Mouse (Mus musculus): ENCODE data around the gene Gm3448.
"Not testable (repeated sequence)": the region's sequence is repeated elsewhere in the genome, so short reads cannot be mapped to it uniquely, and the experiment has no call there.

Gm3448 gene

DNA sequence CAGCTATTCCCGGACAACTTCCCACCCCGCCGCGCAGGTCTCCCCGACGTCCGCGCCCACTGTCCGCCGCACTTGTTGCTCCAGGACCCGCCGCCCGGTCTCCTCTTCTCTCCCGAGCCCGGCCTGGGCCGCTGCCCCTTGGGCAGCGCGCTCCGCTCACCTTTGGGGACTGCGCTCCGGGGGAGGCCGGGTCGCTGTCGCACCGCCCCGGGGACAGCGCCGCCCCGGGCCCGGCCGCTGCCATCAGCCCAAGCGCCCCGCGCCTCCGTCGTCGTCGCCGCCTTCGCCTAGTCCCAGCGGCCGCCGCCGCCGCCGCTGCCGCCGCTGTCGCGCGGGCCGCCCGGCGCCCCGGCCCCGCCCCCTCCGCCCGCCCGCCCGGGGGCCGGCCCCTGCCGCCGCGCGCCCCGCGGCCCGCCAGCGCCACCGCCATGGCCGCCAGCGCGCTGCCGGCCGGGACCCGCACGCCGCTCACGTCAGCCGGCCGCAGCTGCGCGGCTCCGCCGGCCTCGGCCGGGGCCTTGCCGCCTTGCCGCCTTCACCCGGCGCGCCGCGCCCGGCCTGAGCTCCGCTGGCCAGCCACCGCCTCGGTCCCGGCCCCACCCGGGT is 80.3 kb downstream of the Gm3448 start, which contains the start of gene Phf10:
Phf10 (minus strand) TSS at position 323 of the 606 bp plus-strand sequence.
- in situ Hi-C loops (cut with MboI) = not testable (repeated sequence)

DNA sequence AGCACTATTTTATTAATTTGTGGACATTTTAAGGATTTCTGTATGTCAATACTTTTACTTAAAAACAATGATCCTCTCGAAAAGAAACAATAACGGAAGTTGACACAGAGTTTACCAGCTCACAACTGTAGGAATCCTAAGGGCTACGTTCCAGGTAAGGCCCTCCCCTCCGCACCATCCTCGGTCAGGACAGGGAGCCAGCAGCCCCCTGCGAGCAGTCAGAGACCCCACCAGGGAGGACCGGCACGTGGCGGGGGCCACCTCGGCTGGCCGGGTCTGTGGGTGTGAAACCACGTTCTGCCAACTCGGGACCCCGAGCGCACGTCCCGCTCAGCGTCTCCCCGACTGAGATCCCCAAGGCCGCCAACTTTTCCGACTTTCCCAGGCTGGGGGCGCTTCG is 80.8 kb downstream of the Gm3448 start:
- in situ Hi-C loops (cut with MboI) = no loop called here

DNA sequence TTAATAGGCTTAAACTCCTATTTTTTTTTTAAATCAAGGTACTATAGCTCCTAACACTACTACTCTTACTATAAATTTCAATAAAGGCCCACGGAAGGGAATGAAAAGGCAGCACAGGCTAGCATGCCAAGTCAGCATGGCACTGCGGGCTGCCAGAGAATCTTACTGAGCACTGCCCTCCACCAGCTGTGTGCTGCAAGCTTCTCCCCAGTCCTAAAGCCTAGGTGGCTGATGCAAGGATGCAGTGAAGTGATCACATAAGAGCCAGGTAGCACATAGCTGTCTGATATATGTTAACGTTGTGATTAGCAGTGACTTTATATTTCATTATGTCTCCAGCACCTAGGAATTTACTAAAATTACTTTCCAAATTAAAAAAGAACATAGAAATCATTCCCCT is 81.4 kb downstream of the Gm3448 start:
- in situ Hi-C loops (cut with MboI) = no loop called here

DNA sequence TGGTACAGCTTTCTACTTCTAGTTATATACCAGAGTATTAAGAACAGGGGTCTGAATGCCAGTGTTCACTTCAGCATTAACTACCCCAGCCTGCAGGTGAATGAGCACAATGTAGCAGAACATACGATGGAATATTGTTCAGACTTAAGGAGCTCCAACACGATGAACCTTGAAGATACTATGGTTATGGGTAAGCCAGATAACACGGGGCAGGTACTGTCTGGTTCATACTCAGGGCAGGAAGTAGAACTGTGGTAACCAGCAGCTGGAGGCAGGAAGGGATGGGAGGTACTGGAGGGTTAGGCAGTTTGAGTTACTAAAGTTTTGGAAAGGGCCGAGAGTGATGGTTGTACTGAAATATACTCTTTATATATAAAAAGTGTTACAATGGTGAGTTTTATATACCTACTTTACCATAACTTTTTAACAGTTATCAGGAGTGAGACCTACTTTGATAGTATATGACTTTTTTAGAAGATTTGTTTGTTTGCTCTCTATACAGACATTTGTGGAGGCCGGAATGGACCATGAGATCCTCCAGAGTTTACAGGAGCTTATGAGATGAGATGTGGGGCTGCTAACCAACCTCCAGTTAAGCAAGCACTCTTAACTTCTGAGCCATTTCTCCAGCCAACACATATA is 82.5 kb downstream of the Gm3448 start:
- in situ Hi-C loops (cut with MboI) = no loop called here

DNA sequence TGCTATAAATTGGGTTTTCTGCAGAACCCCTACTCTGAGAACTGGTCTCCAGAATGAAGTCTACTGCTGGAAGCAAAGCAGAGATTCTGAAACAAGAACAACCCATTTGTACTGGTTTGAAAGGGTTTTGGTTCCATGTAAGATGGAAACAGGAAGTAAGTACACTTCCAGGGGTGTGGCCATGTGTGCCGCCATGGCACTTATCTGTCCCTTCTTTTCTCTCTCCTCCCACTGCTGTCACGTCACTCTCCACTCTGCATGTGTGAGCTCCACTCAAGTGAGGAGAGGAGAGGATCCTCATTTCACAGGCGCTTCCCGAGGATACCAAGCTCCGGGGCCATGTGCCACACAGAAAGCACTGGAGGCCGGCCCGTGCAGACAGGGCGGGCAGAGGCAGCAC is 87.9 kb downstream of the Gm3448 start:
- in situ Hi-C loops (cut with MboI) = no loop called here

DNA sequence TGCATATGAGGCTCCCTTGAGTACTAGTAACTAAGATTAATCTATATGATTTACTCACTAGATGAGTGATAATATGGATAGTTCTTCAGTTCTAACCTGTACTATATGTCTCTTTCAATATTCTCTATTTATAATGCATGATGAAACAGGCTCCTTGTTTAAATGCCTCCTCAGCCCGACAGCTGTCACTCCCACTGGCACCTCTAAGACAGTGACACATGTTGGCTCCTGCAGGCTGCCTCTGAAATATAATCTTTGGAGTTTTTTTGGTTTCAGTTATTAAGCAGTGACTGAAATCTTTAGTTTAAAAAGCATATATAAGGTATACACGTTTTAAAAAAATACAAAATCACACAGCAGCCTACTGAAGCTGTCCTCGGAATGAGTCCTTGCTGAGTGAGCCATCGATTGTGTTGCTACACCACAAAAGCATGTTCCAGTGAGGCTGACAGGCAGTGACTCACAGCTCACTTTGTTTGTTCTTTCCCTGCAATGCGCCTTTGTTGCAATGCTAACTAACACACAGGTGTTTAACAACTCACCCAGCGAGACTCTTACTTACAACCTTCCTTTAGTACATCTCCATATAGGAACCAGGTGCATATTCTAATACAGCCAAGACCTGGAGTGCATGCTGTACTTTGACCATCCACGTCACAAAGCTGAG is 92.0 kb downstream of the Gm3448 start:
- in situ Hi-C loops (cut with MboI) = loop anchor here (25.0 kb wide), 2 partner anchors 113 to 538 kb away; partner anchors contain the start of genes Psmb1 and Tbp
